Mouse (Mus musculus) limb, embryonic 13.5 days (tissue): ENCODE measurements around the gene Zfp974. TPM values are rescaled to one million over a fixed set of nuclear protein-coding genes. Genes with fewer than 3 reads are reported as not detected.
"Not testable (repeated sequence)": the region's sequence is repeated elsewhere in the genome, so short reads cannot be mapped to it uniquely, and the experiment has no call there.

Experiments
- ATAC-seq: fragments of 200-750 bp; cut with Nextera tagmentation; 2 replicates; pipeline ENCODE4 v1.8.0; 2017; ENCODE audit warnings: low read depth, moderate number of reproducible peaks, moderate TSS enrichment; ENCODE audit not compliant: low FRiP score
- H3K27ac ChIP-seq: fragments of 300-500 bp; sonication (generic); 2 replicates; pipeline ENCODE4 v1.5.1; 2015; ENCODE audit warnings: inconsistent platforms, mild to moderate bottlenecking, moderate library complexity
- H3K27me3 ChIP-seq: fragments of 300-500 bp; sonication (generic); 2 replicates; pipeline ENCODE4 v1.6.1; 2015; ENCODE audit warnings: mild to moderate bottlenecking, inconsistent platforms
- H3K36me3 ChIP-seq: fragments of 300-500 bp; sonication (generic); 2 replicates; pipeline ENCODE4 v1.6.1; 2015; ENCODE audit warnings: inconsistent platforms, mild to moderate bottlenecking, moderate library complexity
- H3K4me1 ChIP-seq: fragments of 300-500 bp; sonication (generic); 2 replicates; pipeline ENCODE4 v1.6.1; 2015; ENCODE audit warnings: inconsistent platforms
- H3K4me2 ChIP-seq: fragments of 300-500 bp; sonication (generic); replicated peaks from 2 replicates; pipeline ENCODE4 v1.6.1; 2015; ENCODE audit warnings: inconsistent platforms, mild to moderate bottlenecking, moderate library complexity
- H3K4me3 ChIP-seq: fragments of 300-500 bp; sonication (generic); 2 replicates; pipeline ENCODE4 v1.5.1; 2015; ENCODE audit warnings: moderate library complexity, mild to moderate bottlenecking, inconsistent platforms
- H3K9ac ChIP-seq: fragments of 300-500 bp; sonication (generic); 2 replicates; pipeline ENCODE4 v1.6.1; 2015; ENCODE audit warnings: mild to moderate bottlenecking, inconsistent platforms
- H3K9me3 ChIP-seq: fragments of 300-500 bp; sonication (generic); 2 replicates; pipeline ENCODE4 v1.6.1; 2016; ENCODE audit warnings: inconsistent platforms
- WGBS: fragments of 180-500 bp; shearing (Covaris S2); methylation state at CpG from one replicate; pipeline ENCODE4 v1.1.7; 2015; 5-methylcytosine and 5-hydroxymethylcytosine counted together
- polyA plus RNA-seq: library from polyadenylated mRNA; unstranded; fragments of >200 nt; fragmentation: Nextera tagmentation; extraction: Ambion mirVana; gene quantifications from 2 replicates; pipeline ENCODE4 v1.2.1, GENCODE M21; 2015

Zfp974 gene
- polyA plus RNA-seq = 10.0 and 12.0 TPM in 2 replicates

GRCm38 (mm10) chr7:27928818-27929695, at the start of gene Zfp974:
Gene Zfp974, minus strand, starts transcription at chr7:27929460.
- WGBS = 5% methylated on average over 40 of the region's 40 CpGs
- peaks cover 7% of the 10 kb centered on the region for H3K4me1 ChIP-seq
- H3K4me2 ChIP-seq = peak within 1 kb of the TSS; percentile 80
- H3K9me3 ChIP-seq = no peaks in the 10 kb centered on the region
- peak within 1 kb of the TSS; percentile 79 for H3K9ac ChIP-seq
- H3K4me3 ChIP-seq = peak within 1 kb of the TSS; percentile 65
- 0 out of 2 replicates have a peak within 1 kb of the TSS, but pooled peaks have one; percentile 40 for H3K27ac ChIP-seq
- peak; percentile 86 for ATAC-seq
- peaks cover 14% of the 10 kb centered on the region for H3K36me3 ChIP-seq
- no peaks in the 10 kb centered on the region for H3K27me3 ChIP-seq

GRCm38 (mm10) chr7:27949451-27949850, 20.2 kb upstream of the Zfp974 start:
- not testable (repeated sequence) for H3K4me3 ChIP-seq, H3K36me3 ChIP-seq, H3K4me2 ChIP-seq, H3K9ac ChIP-seq, ATAC-seq, H3K27me3 ChIP-seq, H3K9me3 ChIP-seq, H3K27ac ChIP-seq, H3K4me1 ChIP-seq
- 93% methylated on average over 13 of the region's 13 CpGs for WGBS

GRCm38 (mm10) chr7:27941869-27942268, 12.6 kb upstream of the Zfp974 start:
- H3K4me1 ChIP-seq, H3K4me3 ChIP-seq, ATAC-seq, H3K27me3 ChIP-seq, H3K9ac ChIP-seq, H3K4me2 ChIP-seq, H3K27ac ChIP-seq, H3K9me3 ChIP-seq, H3K36me3 ChIP-seq: not testable (repeated sequence)
- WGBS = 47% methylated on average over 6 of the region's 7 CpGs

GRCm38 (mm10) chr7:27933800-27934158, 4.5 kb upstream of the Zfp974 start:
- 25% methylated on average over 1 of the region's 9 CpGs for WGBS
- not testable (repeated sequence) for H3K27me3 ChIP-seq, H3K9ac ChIP-seq, H3K4me1 ChIP-seq, H3K36me3 ChIP-seq, H3K27ac ChIP-seq, ATAC-seq, H3K9me3 ChIP-seq
- Histone ChIP-seq H3K4me3 (peak overlapping the region; percentile 17), H3K4me2 (peak overlapping the region; percentile 51)

GRCm38 (mm10) chr7:27933050-27933799, 4.0 kb upstream of the Zfp974 start:
- WGBS = 25% methylated on average over 7 of the region's 7 CpGs
- Histone ChIP-seq H3K4me3 (peak overlapping the region; percentile 17), H3K4me2 (peak overlapping the region; percentile 51), H3K36me3 (no peaks in the 10 kb centered on the region), H3K27me3 (no peaks in the 10 kb centered on the region), H3K9me3 (no peaks in the 10 kb centered on the region), H3K27ac (no peak overlapping the region), H3K9ac (peak overlapping the region; percentile 14; the same call in 1 of the 2 replicates), H3K4me1 (peaks cover 5% of the 10 kb centered on the region)
- no peak for ATAC-seq

DNA sequence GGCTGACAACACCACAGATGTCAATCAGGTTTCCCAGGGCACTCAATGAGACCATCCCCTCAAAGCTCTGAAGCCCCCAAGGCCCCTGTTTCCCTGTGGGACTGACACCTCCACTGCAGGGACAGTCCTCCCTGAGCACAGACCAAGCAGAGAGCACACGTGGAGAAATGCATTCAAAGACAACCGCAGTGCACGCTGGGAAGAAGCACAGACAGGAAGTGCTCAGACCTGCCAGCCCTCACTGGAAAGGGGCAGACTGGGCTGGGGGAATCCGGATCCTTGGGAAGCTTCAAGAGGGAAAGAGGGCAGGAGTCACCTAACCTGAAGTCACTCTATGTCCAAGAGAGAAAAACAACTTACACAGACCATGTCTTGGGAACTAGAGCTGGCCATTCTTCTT, 2.2 kb downstream of the Zfp974 start:
- not testable (repeated sequence) for H3K27ac ChIP-seq, H3K27me3 ChIP-seq, H3K9ac ChIP-seq, H3K4me2 ChIP-seq, H3K9me3 ChIP-seq, ATAC-seq, H3K4me1 ChIP-seq, H3K4me3 ChIP-seq
- 50% methylated on average over 4 of the region's 4 CpGs for WGBS
- peaks cover 17% of the 10 kb centered on the region for H3K36me3 ChIP-seq

DNA sequence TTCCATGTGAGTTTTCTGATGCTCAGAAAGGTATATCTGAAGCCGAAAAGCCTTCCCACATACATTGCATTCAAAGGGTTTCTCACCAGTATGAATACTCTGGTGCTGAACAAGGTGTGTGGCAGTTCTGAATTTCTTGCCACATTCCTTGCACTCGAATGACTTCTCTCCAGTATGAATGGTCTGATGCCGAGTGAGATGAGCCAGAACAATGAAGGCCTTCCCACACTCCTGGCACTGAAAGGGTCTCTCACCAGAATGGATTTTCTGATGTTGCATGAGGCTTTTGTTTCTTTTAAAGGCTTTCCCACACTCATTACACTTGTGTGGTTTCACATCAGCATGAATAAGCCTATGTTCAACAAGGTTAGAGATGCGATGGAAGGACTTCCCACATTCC, 18.3 kb downstream of the Zfp974 start:
- not testable (repeated sequence) for H3K27me3 ChIP-seq, H3K4me1 ChIP-seq, ATAC-seq, H3K9ac ChIP-seq, H3K9me3 ChIP-seq, H3K27ac ChIP-seq, H3K4me3 ChIP-seq, H3K4me2 ChIP-seq
- 86% methylated on average over 4 of the region's 4 CpGs for WGBS
- H3K36me3 ChIP-seq = peaks cover 47% of the 10 kb centered on the region

GRCm38 (mm10) chr7:27905061-27905848, 24.0 kb downstream of the Zfp974 start:
- H3K4me3 ChIP-seq = no peak overlapping the region
- peaks cover 14% of the 10 kb centered on the region for H3K36me3 ChIP-seq
- H3K27me3 ChIP-seq = no peaks in the 10 kb centered on the region
- ATAC-seq = no peak
- no peak overlapping the region for H3K4me2 ChIP-seq
- no peaks in the 10 kb centered on the region for H3K4me1 ChIP-seq
- peaks cover 9% of the 10 kb centered on the region for H3K9me3 ChIP-seq
- no peak overlapping the region for H3K27ac ChIP-seq
- 68% methylated on average over 11 of the region's 11 CpGs for WGBS
- no peak overlapping the region for H3K9ac ChIP-seq

GRCm38 (mm10) chr7:27900601-27901000, 28.7 kb downstream of the Zfp974 start:
- Histone ChIP-seq H3K9ac (no peak overlapping the region), H3K9me3 (peaks cover 11% of the 10 kb centered on the region), H3K27ac (no peak overlapping the region), H3K36me3 (no peaks in the 10 kb centered on the region), H3K4me1 (no peaks in the 10 kb centered on the region), H3K27me3 (no peaks in the 10 kb centered on the region), H3K4me2 (no peak overlapping the region), H3K4me3 (no peak overlapping the region)
- no peak for ATAC-seq
- 88% methylated on average over 4 of the region's 4 CpGs for WGBS

DNA sequence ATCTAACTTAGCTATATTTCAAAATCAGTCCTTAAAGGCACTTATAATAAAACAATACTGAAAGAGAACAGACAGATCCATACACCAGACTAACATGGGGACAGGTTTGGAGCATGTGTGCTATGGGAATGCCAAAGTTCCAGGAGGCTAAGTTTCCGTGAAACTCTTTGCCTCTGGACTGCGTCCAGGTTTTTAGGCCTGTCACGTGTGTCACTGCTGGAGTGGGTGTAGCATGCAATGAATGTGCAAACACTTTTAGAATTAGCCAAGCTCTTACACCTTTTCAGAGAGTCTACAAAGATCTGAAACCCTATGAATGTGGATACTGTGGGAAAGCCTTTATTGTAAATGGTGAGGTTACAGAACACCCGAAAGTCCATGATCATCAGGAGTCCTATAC, 47.5 kb downstream of the Zfp974 start:
- H3K36me3 ChIP-seq = peaks cover 66% of the 10 kb centered on the region
- no peak for ATAC-seq
- H3K27ac ChIP-seq = no peak overlapping the region
- H3K9me3 ChIP-seq = no peaks in the 10 kb centered on the region; the same call in none of the 2 replicates
- H3K27me3 ChIP-seq = no peaks in the 10 kb centered on the region
- no peaks in the 10 kb centered on the region for H3K4me1 ChIP-seq
- no peak overlapping the region for H3K4me2 ChIP-seq
- no peak overlapping the region for H3K9ac ChIP-seq
- H3K4me3 ChIP-seq = no peak overlapping the region
- 93% methylated on average over 4 of the region's 4 CpGs for WGBS

- H3K9me3 ChIP-seq, H3K4me2 ChIP-seq, H3K27me3 ChIP-seq, ATAC-seq, H3K9ac ChIP-seq, H3K4me3 ChIP-seq, H3K27ac ChIP-seq: not testable (repeated sequence)
- peaks cover 32% of the 10 kb centered on the region for H3K36me3 ChIP-seq
- 86% methylated on average over 5 of the region's 5 CpGs for WGBS
- H3K4me1 ChIP-seq = peaks cover 12% of the 10 kb centered on the region
Measured at GRCm38 (mm10) chr7:27862578-27862977, 66.7 kb downstream of the Zfp974 start.
